Mouse (Mus musculus) adrenal gland, postnatal 4 days (tissue): Measurements from ENCODE around the gene Sorbs1. TPM values are rescaled to one million over a fixed set of nuclear protein-coding genes. Genes with fewer than 3 reads are reported as not detected.

ENCODE experiments used
- DNase-seq, 2 experiments: peaks; one replicate each; pipeline ENCODE4 v3.0.0; 2021 to 2022; ENCODE audit warnings: low spot score in 2 of 2, mixed read lengths in 2 of 2
- total RNA-seq, 2 experiments: library from RNA; stranded (reverse); gene quantifications; 2 replicates each; pipeline ENCODE4 v1.2.3; 2021

Sorbs1 gene
- total RNA-seq, 2 experiments from 2014 or later = 59.6 to 69.4 TPM

- DNase-seq = no peak
Measured at GRCm38 (mm10) chr19:40410109-40410508, 103.5 kb downstream of the Sorbs1 start.

GRCm38 (mm10) chr19:40409500-40410035, 104.0 kb downstream of the Sorbs1 start:
- DNase-seq = no peak

GRCm38 (mm10) chr19:40407186-40407585, 106.4 kb downstream of the Sorbs1 start:
- no peak for DNase-seq

- DNase-seq = no peak
Measured at GRCm38 (mm10) chr19:40406661-40407060, 106.9 kb downstream of the Sorbs1 start.

- DNase-seq = no peak
Measured at GRCm38 (mm10) chr19:40405808-40406207, 107.8 kb downstream of the Sorbs1 start.

GRCm38 (mm10) chr19:40404582-40404981, 109.0 kb downstream of the Sorbs1 start:
- no peak for DNase-seq

GRCm38 (mm10) chr19:40403999-40404398, 109.6 kb downstream of the Sorbs1 start:
- no peak for DNase-seq

GRCm38 (mm10) chr19:40402155-40402963, 111.2 kb downstream of the Sorbs1 start:
- no peak for DNase-seq

GRCm38 (mm10) chr19:40401213-40401612, 112.4 kb downstream of the Sorbs1 start:
- peak in 1 of 2 experiments; percentile 26 for DNase-seq

GRCm38 (mm10) chr19:40400426-40401030, 113.1 kb downstream of the Sorbs1 start:
- DNase-seq = no peak

GRCm38 (mm10) chr19:40395757-40396661, 117.6 kb downstream of the Sorbs1 start:
- DNase-seq = no peak

GRCm38 (mm10) chr19:40395321-40395695, 118.3 kb downstream of the Sorbs1 start:
- DNase-seq = no peak

GRCm38 (mm10) chr19:40394555-40395320, 118.8 kb downstream of the Sorbs1 start:
- DNase-seq = no peak

- no peak for DNase-seq
Measured at GRCm38 (mm10) chr19:40392795-40393392, 120.7 kb downstream of the Sorbs1 start.

- peak; percentile 55 to 63 for DNase-seq
Measured at GRCm38 (mm10) chr19:40391469-40391868, 122.1 kb downstream of the Sorbs1 start.

GRCm38 (mm10) chr19:40386916-40387315, 126.7 kb downstream of the Sorbs1 start:
- DNase-seq = no peak

GRCm38 (mm10) chr19:40385334-40385733, 128.2 kb downstream of the Sorbs1 start:
- no peak for DNase-seq

- no peak for DNase-seq
Measured at GRCm38 (mm10) chr19:40383931-40384330, 129.6 kb downstream of the Sorbs1 start.

GRCm38 (mm10) chr19:40380656-40381055, 132.9 kb downstream of the Sorbs1 start:
- no peak for DNase-seq

- DNase-seq = no peak
Measured at GRCm38 (mm10) chr19:40380005-40380404, 133.6 kb downstream of the Sorbs1 start.
